Mouse (Mus musculus) C2C12 (cell line): ENCODE data around the gene Pmepa1. TPM values are rescaled to one million over a fixed set of nuclear protein-coding genes. Genes with fewer than 3 reads are reported as not detected.

ENCODE experiments used
- H3K27me3 ChIP-seq: one replicate; pipeline ENCODE4 v1.6.1; 2011; ENCODE audit not compliant: control insufficient read depth, insufficient read depth, insufficient read length
- H3K36me3 ChIP-seq: one replicate; pipeline ENCODE4 v1.6.1; 2011; ENCODE audit not compliant: control insufficient read depth, insufficient read depth
- H3K4me3 ChIP-seq: one replicate; pipeline ENCODE4 v1.5.1; 2011; ENCODE audit warnings: mild to moderate bottlenecking, control low read depth; ENCODE audit not compliant: poor library complexity, insufficient read depth, severe bottlenecking
- H3K79me2 ChIP-seq: one replicate; pipeline ENCODE4 v1.6.1; 2011; ENCODE audit not compliant: control insufficient read depth, insufficient read depth
- H3K79me3 ChIP-seq: one replicate; pipeline ENCODE4 v1.6.1; 2011; ENCODE audit warnings: low read depth, control low read depth
- H3ac ChIP-seq: one replicate; pipeline ENCODE3; 2011; ENCODE audit warnings: low read depth; ENCODE audit not compliant: control insufficient read depth, insufficient read length
- CEBPB ChIP-seq: IDR thresholded peaks from one replicate; pipeline ENCODE4 v1.6.1; 2011; ENCODE audit warnings: low read depth, mild to moderate bottlenecking, control low read depth, moderate library complexity
- CTCF ChIP-seq: IDR thresholded peaks from one replicate; pipeline ENCODE4 v1.5.1; 2011; ENCODE audit not compliant: control insufficient read depth, insufficient read depth, insufficient read length
- FOSL1 ChIP-seq: IDR thresholded peaks from one replicate; pipeline ENCODE4 v1.8.0; 2011; ENCODE audit warnings: mild to moderate bottlenecking, low read length; ENCODE audit not compliant: poor library complexity, insufficient read depth, severe bottlenecking
- MAX ChIP-seq: IDR thresholded peaks from one replicate; pipeline ENCODE4 v1.6.1; 2011; ENCODE audit warnings: mild to moderate bottlenecking, control low read depth
- MYOD1 ChIP-seq: IDR thresholded peaks from one replicate; pipeline ENCODE4 v1.6.1; 2011; ENCODE audit warnings: low read depth; ENCODE audit not compliant: control insufficient read depth, insufficient read length
- MYOG ChIP-seq: IDR thresholded peaks from one replicate; pipeline ENCODE4 v1.6.1; 2011; ENCODE audit not compliant: control insufficient read depth, insufficient read length; ENCODE audit errors: extremely low read depth
- USF1 ChIP-seq: IDR thresholded peaks from one replicate; pipeline ENCODE4 v1.6.1; 2011; ENCODE audit warnings: low read depth, mild to moderate bottlenecking, control low read depth, moderate library complexity
- polyA plus RNA-seq: library from polyadenylated mRNA; unstranded; fragments of >200 nt; fragmentation: generic; extraction: Trizol; gene quantifications from one replicate; pipeline ENCODE4 v1.2.1, GENCODE M21; 2012; ENCODE audit warnings: missing spikeins

Gene Pmepa1
- polyA plus RNA-seq, 1 experiment = 180 TPM

GRCm38 (mm10) chr2:173261497-173261896, 14.8 kb downstream of the Pmepa1 start:
- peaks cover 77% of the 10 kb centered on the region for H3K79me3 ChIP-seq
- peaks cover 21% of the 10 kb centered on the region for H3K36me3 ChIP-seq
- no peaks in the 10 kb centered on the region for H3K27me3 ChIP-seq
- peaks cover 96% of the 10 kb centered on the region for H3K79me2 ChIP-seq
- H3ac ChIP-seq = no peak overlapping the region
- H3K4me3 ChIP-seq = no peak overlapping the region
- TF ChIP-seq USF1 (no peak), MYOG (no peak), CTCF (no peak), MAX (peak; percentile 66), FOSL1 (peak; percentile 39), MYOD1 (peak; percentile 62), CEBPB (no peak)

DNA sequence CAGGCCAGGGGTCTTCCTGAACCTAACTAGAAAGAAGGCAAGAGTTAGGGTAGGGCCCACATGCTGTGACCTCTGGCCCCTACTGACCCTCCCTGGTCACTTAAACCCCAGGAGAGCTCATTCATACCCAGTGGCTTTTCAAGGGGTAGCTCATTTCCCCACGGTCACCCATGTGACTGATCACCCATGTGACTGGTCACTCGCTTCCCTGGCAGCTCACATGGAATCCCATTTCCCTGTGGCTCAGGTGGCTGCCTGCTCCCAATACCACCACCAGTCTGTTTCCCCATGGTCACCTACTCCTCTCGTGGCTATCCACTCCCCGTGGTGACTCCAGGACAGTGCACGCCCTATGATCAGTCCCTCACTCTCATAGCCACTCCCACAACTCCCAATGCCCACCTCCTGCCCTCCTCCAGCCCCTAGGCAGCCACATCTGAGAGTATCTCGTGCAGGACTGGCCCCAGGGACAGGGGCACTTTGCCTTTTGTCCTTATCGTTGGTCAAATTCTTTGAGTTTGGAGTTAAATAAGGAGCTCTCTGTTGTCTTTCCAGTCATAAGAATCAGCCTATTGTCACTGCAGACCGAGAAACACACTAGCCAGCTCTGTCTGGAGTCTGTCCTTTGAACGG, 17.8 kb downstream of the Pmepa1 start:
- Histone ChIP-seq H3K27me3 (no peaks in the 10 kb centered on the region), H3K79me2 (peaks cover 100% of the 10 kb centered on the region), H3K4me3 (no peak overlapping the region), H3K36me3 (peaks cover 29% of the 10 kb centered on the region), H3K79me3 (peaks cover 92% of the 10 kb centered on the region), H3ac (peak overlapping the region; percentile 10)
- TF ChIP-seq USF1 (peak; percentile 85), FOSL1 (no peak), MYOD1 (no peak), CTCF (no peak), CEBPB (no peak), MYOG (no peak), MAX (peak; percentile 45)

DNA sequence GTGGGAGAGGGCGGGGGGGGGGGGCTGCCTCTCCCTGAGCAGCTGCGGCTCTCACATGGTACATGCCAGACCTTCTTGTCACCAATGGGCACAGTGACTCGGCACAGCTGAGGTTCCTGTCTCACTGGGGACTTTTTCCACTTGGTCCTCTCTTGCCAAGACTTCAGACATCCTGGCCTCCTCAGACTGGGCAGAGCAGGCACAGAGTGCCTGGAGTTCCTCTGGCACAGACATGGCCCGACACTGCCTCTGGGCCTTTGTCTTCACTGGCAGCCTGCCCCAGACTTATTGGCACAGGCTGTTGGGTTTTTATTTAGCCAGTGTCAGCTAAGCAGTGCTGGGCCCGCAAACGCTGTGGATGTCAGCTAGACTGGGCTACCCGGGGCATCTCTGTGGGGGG, 18.7 kb downstream of the Pmepa1 start:
- Histone ChIP-seq H3K36me3 (peaks cover 29% of the 10 kb centered on the region), H3K79me3 (peaks cover 93% of the 10 kb centered on the region), H3K79me2 (peaks cover 100% of the 10 kb centered on the region), H3K27me3 (no peaks in the 10 kb centered on the region), H3K4me3 (no peak overlapping the region), H3ac (peak overlapping the region; percentile 4)
- TF ChIP-seq CEBPB (no peak), MYOG (no peak), MYOD1 (peak; percentile 38), USF1 (no peak)

DNA sequence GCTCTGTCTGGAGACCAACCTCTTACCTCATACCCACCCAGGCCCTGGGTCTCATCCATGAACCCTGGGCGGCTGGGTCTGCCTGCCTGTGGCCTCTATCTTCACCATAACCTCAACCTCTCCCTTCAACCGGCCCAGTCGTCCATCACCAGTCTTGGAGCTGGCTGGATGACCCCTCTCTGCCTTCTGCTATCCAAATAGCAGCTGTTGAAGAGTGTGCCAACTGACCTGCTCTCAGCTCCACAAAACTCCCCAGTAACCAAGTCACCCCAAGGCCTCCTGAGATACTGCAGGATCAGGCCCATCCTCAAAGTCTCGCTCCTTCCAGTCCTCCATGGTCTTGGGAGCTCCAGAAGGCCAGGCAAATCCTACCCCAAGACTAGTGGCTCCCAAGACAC, 19.8 kb downstream of the Pmepa1 start:
- peaks cover 100% of the 10 kb centered on the region for H3K79me2 ChIP-seq
- H3K36me3 ChIP-seq = peaks cover 34% of the 10 kb centered on the region
- no peak for TF ChIP-seq MYOG
- no peak for TF ChIP-seq CTCF
- TF ChIP-seq MYOD1 = no peak
- TF ChIP-seq MAX = no peak
- H3K4me3 ChIP-seq = no peak overlapping the region
- H3ac ChIP-seq = no peak overlapping the region
- H3K27me3 ChIP-seq = no peaks in the 10 kb centered on the region
- H3K79me3 ChIP-seq = peaks cover 93% of the 10 kb centered on the region

DNA sequence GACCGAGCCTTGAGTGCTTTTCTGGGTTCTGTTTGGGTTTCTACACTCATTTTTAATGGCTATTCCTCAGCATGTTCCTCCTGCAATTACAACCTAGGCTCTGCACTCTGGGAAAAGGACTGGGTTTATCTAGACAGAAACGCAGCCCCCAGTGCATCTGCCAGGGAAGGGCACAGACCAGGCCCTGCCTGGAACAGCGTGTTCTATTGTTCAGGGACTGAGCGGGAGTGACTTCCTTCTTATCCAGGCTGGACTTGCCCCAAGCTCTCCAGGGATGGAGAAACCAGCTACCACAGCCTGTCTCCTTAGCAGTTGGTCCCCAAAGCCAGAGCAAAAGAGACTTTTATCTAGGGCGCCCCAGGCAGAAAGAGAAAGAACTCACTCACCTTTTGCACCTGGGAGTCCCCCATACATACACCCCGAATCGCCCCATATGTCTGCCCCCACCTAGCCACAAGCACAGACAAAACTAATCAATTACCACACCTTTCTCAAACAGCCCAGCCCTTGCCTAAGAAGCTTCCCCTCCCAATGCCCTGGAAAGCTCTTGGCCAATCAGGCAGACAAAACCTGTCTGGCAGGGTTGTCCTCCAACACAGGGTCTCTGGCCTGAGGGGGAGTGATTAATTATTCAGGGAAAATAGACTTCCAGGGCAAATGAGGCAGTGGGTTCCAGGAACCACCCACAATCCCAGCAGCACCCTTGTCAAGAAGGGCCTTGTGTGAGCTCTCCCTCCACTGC, 20.4 kb downstream of the Pmepa1 start:
- peaks cover 97% of the 10 kb centered on the region for H3K79me3 ChIP-seq
- no peak for TF ChIP-seq MYOD1
- no peak for TF ChIP-seq MAX
- TF ChIP-seq MYOG = no peak
- no peak for TF ChIP-seq CTCF
- TF ChIP-seq FOSL1 = no peak
- no peak for TF ChIP-seq CEBPB
- no peak for TF ChIP-seq USF1
- H3K36me3 ChIP-seq = peaks cover 39% of the 10 kb centered on the region
- H3K79me2 ChIP-seq = peaks cover 100% of the 10 kb centered on the region
- H3K4me3 ChIP-seq = no peak overlapping the region
- H3ac ChIP-seq = no peak overlapping the region
- no peaks in the 10 kb centered on the region for H3K27me3 ChIP-seq
